Mouse (Mus musculus): ENCODE measurements around the gene Cpd. TPM values are rescaled to one million over a fixed set of nuclear protein-coding genes. Genes with fewer than 3 reads are reported as not detected.

The Cpd gene
- polyA plus RNA-seq (2014; fragmentation: Nextera tagmentation; extraction: Ambion mirVana): 10.4 and 13.5 TPM in 2 replicates

DNA sequence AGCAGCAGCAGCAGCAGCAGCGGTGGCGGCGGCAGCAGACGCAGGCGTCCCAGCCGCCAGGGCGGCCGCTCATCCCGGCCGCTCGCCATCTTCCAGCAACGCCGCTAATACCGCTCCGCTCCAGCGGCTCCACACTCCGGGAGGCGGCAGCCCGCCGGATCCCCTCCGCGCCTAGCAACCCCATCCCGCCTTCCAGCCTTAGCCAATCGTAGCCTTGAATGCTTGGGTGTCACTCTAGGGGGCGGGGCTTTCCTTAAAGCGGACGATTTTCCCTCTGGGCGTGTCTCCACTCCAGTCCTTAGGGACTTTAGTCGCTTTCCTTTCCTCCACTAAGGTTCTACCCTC lies at the start of gene Cpd:
TSS of gene Cpd (minus strand) at position 141 of the 345 bp plus-strand sequence.
- under 1% methylated on average over 29 of the region's 29 CpGs for WGBS
- no peaks in the 10 kb centered on the region for H3K36me3 ChIP-seq (ENCODE audit: control insufficient read depth, insufficient read depth, low read length)
- H3K4me2 ChIP-seq (ENCODE audit: low read depth, low read length): peak within 1 kb of the TSS; percentile 97
- peak; percentile 100 for ATAC-seq (ENCODE audit: low read depth)
- peak within 1 kb of the TSS; percentile 86 for H3K4me3 ChIP-seq (ENCODE audit: low read depth, low read length)
- H3K27me3 ChIP-seq (ENCODE audit: control insufficient read depth, insufficient read depth, low read length): no peaks in the 10 kb centered on the region
- peak within 1 kb of the TSS; percentile 92 for H3K9ac ChIP-seq (replicated peaks; ENCODE audit: low read depth, low read length)
- peak within 1 kb of the TSS; percentile 85 for H3K27ac ChIP-seq (ENCODE audit: low read depth, low read length)
- peaks cover 13% of the 10 kb centered on the region for H3K4me1 ChIP-seq (ENCODE audit: control insufficient read depth, insufficient read depth, low read length)
- H3K9me3 ChIP-seq (ENCODE audit: control insufficient read depth, low read length): no peaks in the 10 kb centered on the region

DNA sequence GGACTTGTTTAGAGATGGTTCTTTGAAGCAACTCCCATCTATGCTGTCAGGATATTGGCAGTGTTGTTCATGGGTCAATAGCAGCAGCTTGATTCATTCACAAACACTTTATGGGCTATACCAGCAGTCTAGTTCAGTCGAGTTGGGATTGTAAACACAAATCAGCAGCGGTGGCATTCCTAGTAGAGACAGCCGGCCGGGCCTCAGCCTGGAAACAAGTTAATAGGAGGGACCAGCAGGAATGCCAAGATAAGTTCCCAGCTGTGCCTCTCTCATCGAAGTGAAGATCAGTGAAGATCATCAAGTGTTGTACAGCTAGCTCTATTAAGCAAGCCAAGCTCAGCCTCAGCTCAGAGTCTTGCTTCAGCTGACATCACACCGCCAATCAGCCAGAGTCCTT lies 49.5 kb upstream of the Cpd start:
- Histone ChIP-seq H3K9ac (replicated peaks; ENCODE audit: low read depth, low read length) (no peak overlapping the region), H3K4me3 (ENCODE audit: low read depth, low read length) (no peak overlapping the region), H3K36me3 (ENCODE audit: control insufficient read depth, insufficient read depth, low read length) (no peaks in the 10 kb centered on the region), H3K27ac (ENCODE audit: low read depth, low read length) (no peak overlapping the region), H3K27me3 (ENCODE audit: control insufficient read depth, insufficient read depth, low read length) (no peaks in the 10 kb centered on the region), H3K9me3 (ENCODE audit: control insufficient read depth, low read length) (no peaks in the 10 kb centered on the region), H3K4me1 (ENCODE audit: control insufficient read depth, insufficient read depth, low read length) (no peaks in the 10 kb centered on the region), H3K4me2 (ENCODE audit: low read depth, low read length) (no peak overlapping the region)
- no peak for ATAC-seq (ENCODE audit: low read depth)
- WGBS: 50% methylated on average over 6 of the region's 6 CpGs

- Histone ChIP-seq H3K27ac (ENCODE audit: low read depth, low read length) (no peak overlapping the region), H3K4me2 (ENCODE audit: low read depth, low read length) (no peak overlapping the region), H3K36me3 (ENCODE audit: control insufficient read depth, insufficient read depth, low read length) (no peaks in the 10 kb centered on the region), H3K4me3 (ENCODE audit: low read depth, low read length) (no peak overlapping the region), H3K27me3 (ENCODE audit: control insufficient read depth, insufficient read depth, low read length) (no peaks in the 10 kb centered on the region), H3K4me1 (ENCODE audit: control insufficient read depth, insufficient read depth, low read length) (no peaks in the 10 kb centered on the region), H3K9ac (replicated peaks; ENCODE audit: low read depth, low read length) (no peak overlapping the region), H3K9me3 (ENCODE audit: control insufficient read depth, low read length) (no peaks in the 10 kb centered on the region)
- ATAC-seq (ENCODE audit: low read depth): no peak
- WGBS: 34% methylated on average over 5 of the region's 5 CpGs
Measured at GRCm38 (mm10) chr11:76894240-76894639, 47.4 kb upstream of the Cpd start.

- Histone ChIP-seq H3K9me3 (ENCODE audit: control insufficient read depth, low read length) (no peaks in the 10 kb centered on the region), H3K27me3 (ENCODE audit: control insufficient read depth, insufficient read depth, low read length) (no peaks in the 10 kb centered on the region), H3K4me1 (ENCODE audit: control insufficient read depth, insufficient read depth, low read length) (no peaks in the 10 kb centered on the region), H3K9ac (replicated peaks; ENCODE audit: low read depth, low read length) (no peak overlapping the region), H3K4me2 (ENCODE audit: low read depth, low read length) (no peak overlapping the region), H3K27ac (ENCODE audit: low read depth, low read length) (no peak overlapping the region), H3K4me3 (ENCODE audit: low read depth, low read length) (no peak overlapping the region), H3K36me3 (ENCODE audit: control insufficient read depth, insufficient read depth, low read length) (no peaks in the 10 kb centered on the region)
- 13% methylated on average over 4 of the region's 4 CpGs for WGBS
- ATAC-seq (ENCODE audit: low read depth): no peak
Measured at GRCm38 (mm10) chr11:76893570-76893969, 46.8 kb upstream of the Cpd start.

DNA sequence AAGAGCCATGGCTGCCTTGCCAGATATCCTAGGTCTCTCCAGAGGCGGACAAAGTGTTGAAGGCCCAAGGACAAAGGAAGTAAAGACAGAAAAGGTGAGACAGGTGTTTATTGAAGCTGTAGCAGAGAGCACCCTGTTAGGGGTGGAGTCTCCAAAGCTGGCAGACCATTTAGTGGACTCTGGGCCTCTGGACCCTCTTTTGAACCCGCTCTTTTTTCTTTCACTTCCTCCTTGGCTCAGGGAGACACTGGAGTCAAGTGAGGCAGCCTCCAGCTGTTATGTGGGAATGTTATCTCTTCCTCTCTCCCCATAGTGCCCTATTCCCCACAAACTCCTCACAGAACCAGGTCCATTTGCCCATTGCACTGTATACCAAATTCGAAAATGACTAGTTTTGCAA lies 46.2 kb upstream of the Cpd start:
- WGBS: 92% methylated on average over 3 of the region's 3 CpGs
- H3K27ac ChIP-seq (ENCODE audit: low read depth, low read length): no peak overlapping the region
- no peak overlapping the region for H3K4me3 ChIP-seq (ENCODE audit: low read depth, low read length)
- no peak for ATAC-seq (ENCODE audit: low read depth)
- no peaks in the 10 kb centered on the region for H3K4me1 ChIP-seq (ENCODE audit: control insufficient read depth, insufficient read depth, low read length)
- H3K27me3 ChIP-seq (ENCODE audit: control insufficient read depth, insufficient read depth, low read length): no peaks in the 10 kb centered on the region
- H3K9ac ChIP-seq (replicated peaks; ENCODE audit: low read depth, low read length): no peak overlapping the region
- H3K9me3 ChIP-seq (ENCODE audit: control insufficient read depth, low read length): no peaks in the 10 kb centered on the region
- H3K36me3 ChIP-seq (ENCODE audit: control insufficient read depth, insufficient read depth, low read length): no peaks in the 10 kb centered on the region
- H3K4me2 ChIP-seq (ENCODE audit: low read depth, low read length): no peak overlapping the region

GRCm38 (mm10) chr11:76891738-76892349 lies 45.0 kb upstream of the Cpd start:
- no peak overlapping the region for H3K4me3 ChIP-seq (ENCODE audit: low read depth, low read length)
- H3K4me2 ChIP-seq (ENCODE audit: low read depth, low read length): no peak overlapping the region
- no peaks in the 10 kb centered on the region for H3K36me3 ChIP-seq (ENCODE audit: control insufficient read depth, insufficient read depth, low read length)
- H3K27ac ChIP-seq (ENCODE audit: low read depth, low read length): no peak overlapping the region
- 85% methylated on average over 4 of the region's 4 CpGs for WGBS
- no peak overlapping the region for H3K9ac ChIP-seq (replicated peaks; ENCODE audit: low read depth, low read length)
- H3K9me3 ChIP-seq (ENCODE audit: control insufficient read depth, low read length): no peaks in the 10 kb centered on the region
- H3K4me1 ChIP-seq (ENCODE audit: control insufficient read depth, insufficient read depth, low read length): no peaks in the 10 kb centered on the region
- no peaks in the 10 kb centered on the region for H3K27me3 ChIP-seq (ENCODE audit: control insufficient read depth, insufficient read depth, low read length)
- ATAC-seq (ENCODE audit: low read depth): no peak

DNA sequence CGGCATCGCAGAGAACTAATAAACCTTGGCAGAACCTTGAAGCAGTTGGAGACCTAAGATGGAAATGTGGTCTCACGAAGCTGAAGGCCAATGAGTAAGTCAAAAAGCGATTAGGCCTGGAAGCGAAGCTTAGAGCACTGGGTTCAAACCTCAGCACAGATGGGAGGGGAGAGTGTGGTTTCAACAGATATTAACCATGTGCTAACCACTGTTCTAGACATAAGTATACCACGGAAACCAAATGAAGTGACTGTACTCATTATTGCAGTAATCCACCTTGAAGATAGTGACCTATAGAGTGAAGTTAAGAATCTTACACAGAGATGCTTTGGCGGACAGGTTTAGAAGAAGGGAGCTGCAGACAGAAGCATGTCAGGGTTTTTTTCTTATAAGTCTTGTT lies 44.4 kb upstream of the Cpd start:
- no peak for ATAC-seq (ENCODE audit: low read depth)
- no peak overlapping the region for H3K4me2 ChIP-seq (ENCODE audit: low read depth, low read length)

DNA sequence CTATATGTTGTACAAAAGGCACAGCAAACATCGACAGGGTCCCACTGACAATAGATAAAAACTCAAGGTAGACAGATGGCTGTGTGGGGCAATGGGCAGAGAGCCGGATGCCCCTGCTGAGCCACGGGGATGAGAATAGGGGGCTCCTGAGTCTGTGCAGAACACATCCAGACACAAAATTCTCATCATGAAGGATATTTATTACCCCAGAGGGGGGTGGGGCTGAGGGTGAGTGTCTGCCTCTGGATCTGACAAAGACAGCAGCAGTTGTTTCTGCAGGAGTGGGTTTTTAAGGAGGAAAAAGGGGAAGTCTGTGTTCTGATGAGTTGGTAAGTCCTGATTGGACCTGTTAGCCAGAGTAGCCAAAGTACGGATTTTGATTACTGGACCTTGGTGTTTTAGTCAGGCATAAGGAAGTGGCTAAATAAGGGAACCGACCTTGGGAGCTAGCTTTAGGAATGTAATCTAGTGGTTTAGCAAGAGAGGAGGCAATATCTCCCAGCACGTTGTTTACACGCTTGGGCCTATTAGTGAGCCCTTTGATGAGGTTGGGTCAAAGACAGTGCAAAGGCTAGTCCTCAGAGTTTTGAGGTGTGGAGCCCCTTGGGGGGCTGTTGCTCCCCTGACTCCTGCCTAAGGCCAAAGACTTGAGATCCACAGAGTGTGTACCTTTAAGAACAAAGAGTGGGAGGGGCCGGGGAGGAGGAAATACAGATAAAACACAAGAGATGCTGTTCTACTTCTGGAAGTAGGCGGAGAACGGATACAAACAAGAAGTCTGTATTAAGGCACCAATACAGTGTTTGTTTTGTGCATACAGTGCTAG lies 42.7 kb upstream of the Cpd start:
- ATAC-seq (ENCODE audit: low read depth): no peak
- 60% methylated on average over 10 of the region's 10 CpGs for WGBS

More for the DNA sequence above, 44.4 kb upstream of the Cpd start:
- H3K27me3 ChIP-seq (ENCODE audit: control insufficient read depth, insufficient read depth, low read length): no peaks in the 10 kb centered on the region
- 93% methylated on average over 7 of the region's 7 CpGs for WGBS
- no peak overlapping the region for H3K27ac ChIP-seq (ENCODE audit: low read depth, low read length)
- H3K9ac ChIP-seq (replicated peaks; ENCODE audit: low read depth, low read length): no peak overlapping the region
- no peak overlapping the region for H3K4me3 ChIP-seq (ENCODE audit: low read depth, low read length)
- H3K4me1 ChIP-seq (ENCODE audit: control insufficient read depth, insufficient read depth, low read length): no peaks in the 10 kb centered on the region
- H3K9me3 ChIP-seq (ENCODE audit: control insufficient read depth, low read length): no peaks in the 10 kb centered on the region
- no peaks in the 10 kb centered on the region for H3K36me3 ChIP-seq (ENCODE audit: control insufficient read depth, insufficient read depth, low read length)

DNA sequence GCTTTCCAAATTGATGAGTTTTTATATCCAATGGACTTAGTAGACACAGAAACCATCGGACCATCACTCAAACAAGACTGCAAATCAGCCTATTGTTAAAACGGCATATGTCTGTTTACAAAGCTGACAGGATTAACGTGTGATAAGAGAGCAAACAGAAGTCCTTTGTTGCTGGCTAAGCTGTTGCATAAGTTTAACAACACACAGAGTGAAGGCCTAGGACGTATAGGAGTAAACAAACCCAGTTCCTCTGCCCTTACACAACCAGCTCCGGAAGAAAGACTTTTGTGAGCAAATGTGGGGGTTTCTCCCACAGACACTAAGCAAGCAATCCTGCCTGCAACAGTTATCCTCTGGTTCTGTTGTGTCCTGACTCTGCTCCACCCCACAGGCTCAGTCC lies 37.6 kb upstream of the Cpd start:
- Histone ChIP-seq H3K27me3 (ENCODE audit: control insufficient read depth, insufficient read depth, low read length) (no peaks in the 10 kb centered on the region), H3K4me2 (ENCODE audit: low read depth, low read length) (no peak overlapping the region), H3K27ac (ENCODE audit: low read depth, low read length) (no peak overlapping the region), H3K9ac (replicated peaks; ENCODE audit: low read depth, low read length) (no peak overlapping the region), H3K4me3 (ENCODE audit: low read depth, low read length) (no peak overlapping the region), H3K4me1 (ENCODE audit: control insufficient read depth, insufficient read depth, low read length) (no peaks in the 10 kb centered on the region), H3K9me3 (ENCODE audit: control insufficient read depth, low read length) (no peaks in the 10 kb centered on the region), H3K36me3 (ENCODE audit: control insufficient read depth, insufficient read depth, low read length) (no peaks in the 10 kb centered on the region)
- ATAC-seq (ENCODE audit: low read depth): no peak
- 65% methylated on average over 5 of the region's 5 CpGs for WGBS

More for the DNA sequence above, 42.7 kb upstream of the Cpd start:
- no peaks in the 10 kb centered on the region for H3K27me3 ChIP-seq (ENCODE audit: control insufficient read depth, insufficient read depth, low read length)
- H3K36me3 ChIP-seq (ENCODE audit: control insufficient read depth, insufficient read depth, low read length): no peaks in the 10 kb centered on the region
- no peak overlapping the region for H3K4me3 ChIP-seq (ENCODE audit: low read depth, low read length)
- H3K9ac ChIP-seq (replicated peaks; ENCODE audit: low read depth, low read length): no peak overlapping the region
- no peak overlapping the region for H3K27ac ChIP-seq (ENCODE audit: low read depth, low read length)
- H3K4me2 ChIP-seq (ENCODE audit: low read depth, low read length): no peak overlapping the region
- no peaks in the 10 kb centered on the region for H3K4me1 ChIP-seq (ENCODE audit: control insufficient read depth, insufficient read depth, low read length)
- H3K9me3 ChIP-seq (ENCODE audit: control insufficient read depth, low read length): no peaks in the 10 kb centered on the region
